Mouse (Mus musculus) heart, embryonic 13.5 days (tissue): ENCODE measurements around the gene Atxn1. TPM values are rescaled to one million over a fixed set of nuclear protein-coding genes. Genes with fewer than 3 reads are reported as not detected.

Experiments
- ATAC-seq: fragments of 200-750 bp; cut with Nextera tagmentation; 2 replicates; pipeline ENCODE4 v1.8.0; 2017; ENCODE audit warnings: moderate TSS enrichment; ENCODE audit not compliant: insufficient number of reproducible peaks, low FRiP score, low TSS enrichment; ENCODE audit errors: extremely low read depth
- H3K27ac ChIP-seq: fragments of 300-500 bp; sonication (generic); replicated peaks from 2 replicates; pipeline ENCODE4 v1.5.1; 2015; ENCODE audit warnings: moderate library complexity, mild to moderate bottlenecking, inconsistent platforms
- H3K27me3 ChIP-seq: fragments of 300-500 bp; sonication (generic); replicated peaks from 2 replicates; pipeline ENCODE4 v1.6.1; 2015; ENCODE audit warnings: mild to moderate bottlenecking, inconsistent platforms
- H3K36me3 ChIP-seq: fragments of 300-500 bp; sonication (generic); 2 replicates; pipeline ENCODE4 v1.6.1; 2015; ENCODE audit warnings: mild to moderate bottlenecking, inconsistent platforms
- H3K4me1 ChIP-seq: fragments of 300-500 bp; sonication (generic); 2 replicates; pipeline ENCODE4 v1.6.1; 2015; ENCODE audit warnings: inconsistent platforms
- H3K4me2 ChIP-seq: fragments of 300-500 bp; sonication (generic); 2 replicates; pipeline ENCODE4 v1.6.1; 2015; ENCODE audit warnings: inconsistent platforms, mild to moderate bottlenecking, moderate library complexity
- H3K4me3 ChIP-seq: fragments of 300-500 bp; sonication (generic); 2 replicates; pipeline ENCODE4 v1.5.1; 2015; ENCODE audit warnings: moderate library complexity, mild to moderate bottlenecking, inconsistent platforms
- H3K9ac ChIP-seq: fragments of 300-500 bp; sonication (generic); 2 replicates; pipeline ENCODE4 v1.6.1; 2015; ENCODE audit warnings: inconsistent platforms, mild to moderate bottlenecking, moderate library complexity
- H3K9me3 ChIP-seq: fragments of 300-500 bp; sonication (generic); 2 replicates; pipeline ENCODE4 v1.6.1; 2016; ENCODE audit warnings: inconsistent platforms
- WGBS: fragments of 180-500 bp; shearing (Covaris S2); methylation state at CpG from one replicate; pipeline ENCODE4 v1.1.7; 2015; ENCODE audit warnings: mixed read lengths; 5-methylcytosine and 5-hydroxymethylcytosine counted together
- polyA plus RNA-seq: library from polyadenylated mRNA; unstranded; fragments of >200 nt; fragmentation: Nextera tagmentation; extraction: Ambion mirVana; gene quantifications from 2 replicates; pipeline ENCODE4 v1.2.1, GENCODE M21; 2015

Atxn1 gene
- polyA plus RNA-seq, 1 experiment from 2014 or later: 5.8 TPM

DNA sequence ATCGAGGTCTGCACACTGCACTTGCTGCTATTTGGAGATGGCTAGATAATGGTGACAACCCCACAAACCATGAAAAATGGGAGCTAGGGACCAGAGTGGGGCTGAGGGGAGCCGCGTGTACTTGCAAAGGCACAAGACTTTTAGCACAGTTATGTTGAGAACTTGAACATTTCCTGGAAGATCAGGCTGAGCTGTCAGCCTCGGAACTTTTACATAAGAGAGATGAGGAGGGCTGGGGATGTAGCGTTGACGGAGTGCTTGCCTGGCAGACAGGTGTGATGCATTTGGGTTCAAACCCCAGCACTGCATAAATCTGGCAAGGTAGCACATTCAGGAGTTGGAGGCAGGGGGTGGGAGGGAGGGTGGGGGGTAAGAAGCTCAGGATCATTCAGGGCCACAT, 346.8 kb downstream of the Atxn1 start:
- no peak overlapping the region for H3K4me3 ChIP-seq
- H3K4me2 ChIP-seq: no peak overlapping the region
- H3K4me1 ChIP-seq: peaks cover 53% of the 10 kb centered on the region
- H3K9me3 ChIP-seq: no peaks in the 10 kb centered on the region
- H3K27me3 ChIP-seq: no peaks in the 10 kb centered on the region
- H3K27ac ChIP-seq: no peak overlapping the region
- no peak for ATAC-seq
- 76% methylated on average over 6 of the region's 6 CpGs for WGBS
- no peaks in the 10 kb centered on the region for H3K36me3 ChIP-seq
- no peak overlapping the region for H3K9ac ChIP-seq

GRCm38 (mm10) chr13:45614762-45615161, 350.0 kb downstream of the Atxn1 start:
- Histone ChIP-seq H3K4me2 (no peak overlapping the region), H3K9ac (peak overlapping the region; percentile 57), H3K36me3 (no peaks in the 10 kb centered on the region), H3K27me3 (no peaks in the 10 kb centered on the region), H3K27ac (peak overlapping the region; percentile 39; the same call in 1 of the 2 replicates), H3K9me3 (no peaks in the 10 kb centered on the region), H3K4me3 (no peak overlapping the region), H3K4me1 (peaks cover 31% of the 10 kb centered on the region)
- no peak for ATAC-seq
- 54% methylated on average over 11 of the region's 11 CpGs for WGBS

DNA sequence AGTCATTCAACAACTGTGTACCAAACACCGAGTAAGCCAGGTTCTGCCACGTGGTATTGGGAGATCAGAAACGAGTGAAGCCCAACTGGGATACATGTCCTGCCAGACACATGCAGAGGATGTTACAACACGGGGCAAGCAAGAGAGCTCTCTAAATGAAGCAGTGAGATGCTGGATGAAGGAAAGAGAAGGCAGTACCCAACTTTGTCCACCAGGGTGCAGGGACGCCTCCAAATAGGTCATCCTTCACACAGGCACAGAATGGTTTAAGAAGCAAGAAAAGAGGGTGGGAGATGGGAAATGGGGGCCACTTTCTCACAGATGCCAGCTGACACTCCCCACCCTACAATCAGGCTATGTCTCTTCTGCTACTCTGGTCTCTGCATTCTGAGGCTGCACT, 351.5 kb downstream of the Atxn1 start:
- 33% methylated on average over 5 of the region's 5 CpGs for WGBS
- ATAC-seq: no peak
- no peak overlapping the region for H3K4me2 ChIP-seq
- H3K36me3 ChIP-seq: peaks cover 6% of the 10 kb centered on the region; the same call in 1 of the 2 replicates
- H3K4me1 ChIP-seq: peaks cover 29% of the 10 kb centered on the region
- no peak overlapping the region for H3K27ac ChIP-seq
- H3K9ac ChIP-seq: no peak overlapping the region
- H3K9me3 ChIP-seq: 0 out of 2 replicates have a peak, but pooled peaks cover 4% of the 10 kb centered on the region
- H3K27me3 ChIP-seq: no peaks in the 10 kb centered on the region
- no peak overlapping the region for H3K4me3 ChIP-seq

GRCm38 (mm10) chr13:45611554-45611953, 353.3 kb downstream of the Atxn1 start:
- WGBS: 54% methylated on average over 3 of the region's 3 CpGs
- Histone ChIP-seq H3K36me3 (peaks cover 7% of the 10 kb centered on the region; the same call in 1 of the 2 replicates), H3K9me3 (0 out of 2 replicates have a peak, but pooled peaks cover 4% of the 10 kb centered on the region), H3K9ac (no peak overlapping the region), H3K4me3 (no peak overlapping the region), H3K4me2 (no peak overlapping the region), H3K27ac (no peak overlapping the region), H3K4me1 (peaks cover 25% of the 10 kb centered on the region), H3K27me3 (no peaks in the 10 kb centered on the region)
- ATAC-seq: no peak

- Histone ChIP-seq H3K4me1 (peaks cover 6% of the 10 kb centered on the region), H3K9me3 (0 out of 2 replicates have a peak, but pooled peaks cover 4% of the 10 kb centered on the region), H3K27ac (no peak overlapping the region), H3K4me3 (no peak overlapping the region), H3K27me3 (no peaks in the 10 kb centered on the region), H3K9ac (no peak overlapping the region), H3K4me2 (no peak overlapping the region), H3K36me3 (peaks cover 7% of the 10 kb centered on the region; the same call in 1 of the 2 replicates)
- no peak for ATAC-seq
- WGBS: 78% methylated on average over 4 of the region's 4 CpGs
Observed at GRCm38 (mm10) chr13:45609461-45609860, 355.3 kb downstream of the Atxn1 start.

- 91% methylated on average over 5 of the region's 5 CpGs for WGBS
- Histone ChIP-seq H3K9ac (no peak overlapping the region), H3K27ac (no peak overlapping the region), H3K27me3 (no peaks in the 10 kb centered on the region), H3K9me3 (0 out of 2 replicates have a peak, but pooled peaks cover 4% of the 10 kb centered on the region), H3K4me3 (no peak overlapping the region), H3K4me1 (no peaks in the 10 kb centered on the region), H3K36me3 (peaks cover 7% of the 10 kb centered on the region; the same call in 1 of the 2 replicates), H3K4me2 (no peak overlapping the region)
- no peak for ATAC-seq
Observed at GRCm38 (mm10) chr13:45608593-45608992, 356.2 kb downstream of the Atxn1 start.

GRCm38 (mm10) chr13:45607946-45608345, 356.9 kb downstream of the Atxn1 start:
- WGBS: 55% methylated on average over 2 of the region's 2 CpGs
- no peak overlapping the region for H3K9ac ChIP-seq
- no peak overlapping the region for H3K27ac ChIP-seq
- H3K4me1 ChIP-seq: no peaks in the 10 kb centered on the region
- no peak for ATAC-seq
- no peak overlapping the region for H3K4me3 ChIP-seq
- H3K36me3 ChIP-seq: peaks cover 7% of the 10 kb centered on the region; the same call in 1 of the 2 replicates
- 0 out of 2 replicates have a peak, but pooled peaks cover 4% of the 10 kb centered on the region for H3K9me3 ChIP-seq
- no peak overlapping the region for H3K4me2 ChIP-seq
- H3K27me3 ChIP-seq: no peaks in the 10 kb centered on the region

GRCm38 (mm10) chr13:45603636-45604035, 361.2 kb downstream of the Atxn1 start:
- 84% methylated on average over 6 of the region's 6 CpGs for WGBS
- H3K4me1 ChIP-seq: no peaks in the 10 kb centered on the region; the same call in 1 of the 2 replicates

DNA sequence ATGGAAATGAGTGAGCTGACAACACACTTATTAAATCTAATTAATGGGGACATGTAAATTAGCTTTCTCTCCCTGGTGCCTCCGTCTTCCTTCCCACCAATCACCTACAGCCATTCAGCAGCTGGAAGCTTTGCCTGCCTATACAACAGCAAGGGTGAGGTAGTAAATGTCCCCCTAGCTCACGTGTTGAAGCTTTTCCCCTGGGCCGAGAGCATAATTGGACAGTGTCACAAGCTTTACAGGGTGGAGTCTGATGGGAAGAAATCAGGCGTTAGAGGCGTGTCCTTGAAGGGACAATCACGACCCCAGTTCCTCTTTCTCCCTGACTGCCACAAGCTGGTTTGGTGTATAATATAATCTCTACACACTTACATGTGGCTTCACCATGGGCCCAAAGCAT, 364.4 kb downstream of the Atxn1 start:
- no peak overlapping the region for H3K9ac ChIP-seq
- no peaks in the 10 kb centered on the region for H3K27me3 ChIP-seq
- no peak for ATAC-seq
- peaks cover 10% of the 10 kb centered on the region for H3K4me1 ChIP-seq
- H3K36me3 ChIP-seq: no peaks in the 10 kb centered on the region
- no peak overlapping the region for H3K4me3 ChIP-seq
- no peaks in the 10 kb centered on the region for H3K9me3 ChIP-seq
- no peak overlapping the region for H3K4me2 ChIP-seq
- WGBS: 52% methylated on average over 6 of the region's 6 CpGs
- no peak overlapping the region for H3K27ac ChIP-seq

More at GRCm38 (mm10) chr13:45603636-45604035, 361.2 kb downstream of the Atxn1 start:
- Histone ChIP-seq H3K9ac (no peak overlapping the region), H3K27ac (no peak overlapping the region), H3K4me3 (no peak overlapping the region), H3K9me3 (0 out of 2 replicates have a peak, but pooled peaks cover 3% of the 10 kb centered on the region), H3K36me3 (peaks cover 4% of the 10 kb centered on the region; the same call in 1 of the 2 replicates), H3K4me2 (no peak overlapping the region), H3K27me3 (no peaks in the 10 kb centered on the region)
- no peak for ATAC-seq

- no peaks in the 10 kb centered on the region for H3K27me3 ChIP-seq
- no peak overlapping the region for H3K4me3 ChIP-seq
- no peak overlapping the region for H3K9ac ChIP-seq
- WGBS: 87% methylated on average over 2 of the region's 2 CpGs
- no peaks in the 10 kb centered on the region for H3K9me3 ChIP-seq
- H3K4me1 ChIP-seq: peaks cover 16% of the 10 kb centered on the region
- H3K4me2 ChIP-seq: no peak overlapping the region
- no peaks in the 10 kb centered on the region for H3K36me3 ChIP-seq
- no peak for ATAC-seq
- H3K27ac ChIP-seq: no peak overlapping the region
Observed at GRCm38 (mm10) chr13:45599831-45600230, 365.0 kb downstream of the Atxn1 start.

GRCm38 (mm10) chr13:45595416-45595815, 369.4 kb downstream of the Atxn1 start:
- Histone ChIP-seq H3K9me3 (no peaks in the 10 kb centered on the region), H3K4me3 (no peak overlapping the region), H3K36me3 (no peaks in the 10 kb centered on the region), H3K27ac (no peak overlapping the region), H3K9ac (no peak overlapping the region), H3K4me1 (peaks cover 23% of the 10 kb centered on the region), H3K27me3 (no peaks in the 10 kb centered on the region), H3K4me2 (no peak overlapping the region)
- no peak for ATAC-seq
- WGBS: 28% methylated on average over 7 of the region's 7 CpGs

DNA sequence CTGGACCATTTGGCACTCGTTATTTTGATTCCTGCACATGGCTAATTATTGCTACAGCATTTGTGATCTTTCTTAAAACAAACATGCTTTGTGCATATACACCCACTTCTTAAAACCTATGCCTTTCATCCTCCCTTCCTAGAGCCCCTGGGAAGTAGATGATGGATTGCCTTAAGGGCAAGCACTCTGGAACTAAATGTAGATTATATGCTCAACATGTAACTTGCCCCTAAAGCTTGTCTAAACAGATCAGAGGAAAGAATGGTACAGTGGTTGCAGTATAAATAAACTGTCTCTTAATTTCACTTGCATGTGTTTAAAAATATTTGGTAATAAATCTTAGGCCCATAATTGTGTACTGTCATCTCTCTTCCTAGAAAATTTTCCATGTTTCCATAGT, 370.9 kb downstream of the Atxn1 start:
- no peak overlapping the region for H3K4me3 ChIP-seq
- 85% methylated on average over 1 of the region's 1 CpGs for WGBS
- H3K27ac ChIP-seq: no peak overlapping the region
- no peaks in the 10 kb centered on the region for H3K27me3 ChIP-seq
- H3K4me1 ChIP-seq: peaks cover 23% of the 10 kb centered on the region
- H3K9me3 ChIP-seq: no peaks in the 10 kb centered on the region
- ATAC-seq: no peak
- H3K9ac ChIP-seq: no peak overlapping the region
- H3K36me3 ChIP-seq: no peaks in the 10 kb centered on the region
- H3K4me2 ChIP-seq: no peak overlapping the region
